8 mouse cellular contexts compared by ENCODE assay signal in the genomic region with DNA sequence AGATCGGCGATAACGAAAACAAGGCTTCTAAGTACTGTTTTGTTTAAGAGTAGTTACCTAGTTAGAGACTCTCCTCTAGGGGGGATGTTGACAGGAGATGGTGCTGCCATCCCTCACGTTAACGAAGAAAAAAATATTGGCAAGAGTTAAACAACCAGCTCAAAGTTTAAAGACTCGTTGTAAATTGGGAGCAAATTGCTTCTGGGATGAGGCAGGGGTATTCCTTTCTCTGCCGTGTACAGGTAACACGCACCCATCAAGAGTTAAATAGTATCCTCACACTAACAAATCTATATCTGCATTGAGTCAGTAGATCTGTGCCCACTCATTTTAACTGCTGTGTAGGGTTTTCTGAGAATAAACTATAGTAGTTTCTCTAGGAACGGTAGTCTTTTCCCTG. TPM values are rescaled to one million over a fixed set of nuclear protein-coding genes. Genes with fewer than 3 reads are reported as not detected.
DNase-seq lines count a peak whose midpoint lies in the region; ATAC-seq and TF ChIP-seq lines count a peak whose summit lies in the region.

No protein-coding gene starts in this region.

- no peaks in the 10 kb centered on the region for H3K9me3 ChIP-seq in lung, embryonic 14.5 days (ENCODE audit: low read depth, low read length)
- no peaks in the 10 kb centered on the region for H3K9me3 ChIP-seq in embryonic facial prominence, embryonic 15.5 days (replicated peaks)
- H3K9me3 ChIP-seq in intestine, postnatal 0 days (ENCODE audit: control insufficient read depth) = no peaks in the 10 kb centered on the region
- no peaks in the 10 kb centered on the region for H3K9me3 ChIP-seq in neural tube, embryonic 14.5 days (ENCODE audit: control insufficient read depth, low read length)

- peak overlapping the region; percentile 89; the same call in 1 of the 2 replicates for H3K27ac ChIP-seq in lung, embryonic 14.5 days (ENCODE audit: low read depth)
- H3K27ac ChIP-seq in embryonic facial prominence, embryonic 15.5 days (replicated peaks) = peak overlapping the region; percentile 91
- peak overlapping the region; percentile 90 for H3K27ac ChIP-seq in intestine, postnatal 0 days (ENCODE audit: low read depth, low read length)
- H3K27ac ChIP-seq in neural tube, embryonic 14.5 days (ENCODE audit: low read depth, low read length) = peak overlapping the region; percentile 90

- no peak for DNase-seq in lung, embryonic 14.5 days
- no peak for DNase-seq in lung, postnatal 10 days
- no peak for DNase-seq in layer of hippocampus, adult 9-10 months (ENCODE audit: low spot score)
- DNase-seq in urinary bladder, postnatal 10 days (ENCODE audit: low spot score) = no peak
- no peak for DNase-seq in gastrocnemius, postnatal 4 days (ENCODE audit: low spot score in 2 of 2)

- peak overlapping the region; percentile 76 for H3K9ac ChIP-seq in lung, embryonic 14.5 days
- H3K9ac ChIP-seq in embryonic facial prominence, embryonic 15.5 days = peak overlapping the region; percentile 89
- H3K9ac ChIP-seq in intestine, postnatal 0 days (ENCODE audit: low read depth, low read length) = peak overlapping the region; percentile 93
- peak overlapping the region; percentile 70 for H3K9ac ChIP-seq in neural tube, embryonic 14.5 days (replicated peaks; ENCODE audit: low read depth, low read length)

- peak overlapping the region; percentile 62 for H3K4me2 ChIP-seq in lung, embryonic 14.5 days
- peak overlapping the region; percentile 66 for H3K4me2 ChIP-seq in embryonic facial prominence, embryonic 15.5 days (replicated peaks)
- H3K4me2 ChIP-seq in intestine, postnatal 0 days (replicated peaks; ENCODE audit: low read depth) = peak overlapping the region; percentile 78
- peak overlapping the region; percentile 75 for H3K4me2 ChIP-seq in neural tube, embryonic 14.5 days (ENCODE audit: low read depth, low read length)

- 6% methylated on average over 9 of the region's 9 CpGs for WGBS in lung, embryonic 14.5 days
- 6% methylated on average over 9 of the region's 9 CpGs for WGBS in embryonic facial prominence, embryonic 15.5 days
- WGBS in intestine, postnatal 0 days = 5% methylated on average over 9 of the region's 9 CpGs
- 9% methylated on average over 9 of the region's 9 CpGs for WGBS in neural tube, embryonic 14.5 days

- 0 out of 2 replicates have a peak, but pooled peaks cover 4% of the 10 kb centered on the region for H3K4me1 ChIP-seq in lung, embryonic 14.5 days (ENCODE audit: insufficient read depth)
- peaks cover 10% of the 10 kb centered on the region for H3K4me1 ChIP-seq in embryonic facial prominence, embryonic 15.5 days
- H3K4me1 ChIP-seq in intestine, postnatal 0 days (replicated peaks; ENCODE audit: control insufficient read depth, insufficient read depth, low read length) = 0 out of 2 replicates have a peak, but pooled peaks cover 3% of the 10 kb centered on the region
- peaks cover 3% of the 10 kb centered on the region; the same call in 1 of the 2 replicates for H3K4me1 ChIP-seq in neural tube, embryonic 14.5 days (ENCODE audit: control insufficient read depth, insufficient read depth, low read length)

- no peak for ATAC-seq in lung, embryonic 14.5 days (ENCODE audit: insufficient read depth)
- no peak for ATAC-seq in embryonic facial prominence, embryonic 15.5 days (ENCODE audit: insufficient number of reproducible peaks, low FRiP score, low TSS enrichment, low read depth)
- ATAC-seq in intestine, postnatal 0 days = no peak
- ATAC-seq in neural tube, embryonic 14.5 days (ENCODE audit: low read depth) = no peak

- no peak for TF ChIP-seq CTCF in lung, embryonic 14.5 days (IDR thresholded peaks at IDR 0.05; ENCODE audit: low read depth)
- no peak for TF ChIP-seq CTCF in intestine, postnatal 0 days (IDR thresholded peaks at IDR 0.05; ENCODE audit: low read depth)

- H3K36me3 ChIP-seq in lung, embryonic 14.5 days (ENCODE audit: insufficient read depth) = peaks cover 31% of the 10 kb centered on the region
- H3K36me3 ChIP-seq in embryonic facial prominence, embryonic 15.5 days = peaks cover 29% of the 10 kb centered on the region
- peaks cover 26% of the 10 kb centered on the region for H3K36me3 ChIP-seq in intestine, postnatal 0 days (ENCODE audit: control insufficient read depth, insufficient read depth)
- peaks cover 15% of the 10 kb centered on the region for H3K36me3 ChIP-seq in neural tube, embryonic 14.5 days (ENCODE audit: control insufficient read depth, insufficient read depth, low read length)

- H3K27me3 ChIP-seq in lung, embryonic 14.5 days (ENCODE audit: insufficient read depth, low read length) = no peaks in the 10 kb centered on the region
- no peaks in the 10 kb centered on the region for H3K27me3 ChIP-seq in embryonic facial prominence, embryonic 15.5 days
- no peaks in the 10 kb centered on the region for H3K27me3 ChIP-seq in intestine, postnatal 0 days (replicated peaks; ENCODE audit: control insufficient read depth, insufficient read depth, low read length)
- H3K27me3 ChIP-seq in neural tube, embryonic 14.5 days (ENCODE audit: control insufficient read depth, insufficient read depth, low read length) = no peaks in the 10 kb centered on the region

- peak overlapping the region; percentile 84 for H3K4me3 ChIP-seq in lung, embryonic 14.5 days (ENCODE audit: low read depth, low read length)
- peak overlapping the region; percentile 96 for H3K4me3 ChIP-seq in embryonic facial prominence, embryonic 15.5 days (replicated peaks)
- H3K4me3 ChIP-seq in intestine, postnatal 0 days (ENCODE audit: low read depth, low read length) = peak overlapping the region; percentile 98
- H3K4me3 ChIP-seq in neural tube, embryonic 14.5 days (ENCODE audit: low read depth, low read length) = peak overlapping the region; percentile 91

RNA-seq across cellular contexts. Expression of gene Actl6a, which starts 3.3 kb away (rescaled TPM):
- polyA plus RNA-seq in lung, embryonic 14.5 days (2014; fragmentation: Nextera tagmentation; extraction: Ambion mirVana) = 196 and 199 TPM in 2 replicates
- polyA plus RNA-seq in embryonic facial prominence, embryonic 15.5 days (2015; fragmentation: Nextera tagmentation; extraction: Ambion mirVana) = 121 and 128 TPM in 2 replicates
- polyA plus RNA-seq in intestine, postnatal 0 days (2015; fragmentation: Nextera tagmentation; extraction: Ambion mirVana) = 47.9 and 49.2 TPM in 2 replicates
- polyA plus RNA-seq in neural tube, embryonic 14.5 days (2014; fragmentation: Nextera tagmentation; extraction: Ambion mirVana) = 57.5 and 72.7 TPM in 2 replicates
- 10 to 100 TPM; 37.9 to 38.5 TPM for total RNA-seq in gastrocnemius, postnatal 4 days (2021)

RNA-seq across cellular contexts. Expression of gene Ndufb5, which starts 27.4 kb away (rescaled TPM):
- polyA plus RNA-seq in lung, embryonic 14.5 days (2014; fragmentation: Nextera tagmentation; extraction: Ambion mirVana) = 304 TPM in 2 replicates
- polyA plus RNA-seq in embryonic facial prominence, embryonic 15.5 days (2015; fragmentation: Nextera tagmentation; extraction: Ambion mirVana) = 276 and 296 TPM in 2 replicates
- polyA plus RNA-seq in intestine, postnatal 0 days (2015; fragmentation: Nextera tagmentation; extraction: Ambion mirVana) = 388 and 406 TPM in 2 replicates
- 336 and 357 TPM in 2 replicates for polyA plus RNA-seq in neural tube, embryonic 14.5 days (2014; fragmentation: Nextera tagmentation; extraction: Ambion mirVana)
- 100 to 1,000 TPM; 304 to 308 TPM for total RNA-seq in gastrocnemius, postnatal 4 days (2021)

RNA-seq across cellular contexts. Expression of gene Mrpl47, which starts 28.0 kb away (rescaled TPM):
- polyA plus RNA-seq in lung, embryonic 14.5 days (2014; fragmentation: Nextera tagmentation; extraction: Ambion mirVana) = 35.8 and 38.1 TPM in 2 replicates
- 24.8 and 25.1 TPM in 2 replicates for polyA plus RNA-seq in embryonic facial prominence, embryonic 15.5 days (2015; fragmentation: Nextera tagmentation; extraction: Ambion mirVana)
- polyA plus RNA-seq in intestine, postnatal 0 days (2015; fragmentation: Nextera tagmentation; extraction: Ambion mirVana) = 27.4 and 31.0 TPM in 2 replicates
- 32.3 and 38.5 TPM in 2 replicates for polyA plus RNA-seq in neural tube, embryonic 14.5 days (2014; fragmentation: Nextera tagmentation; extraction: Ambion mirVana)
- total RNA-seq in gastrocnemius, postnatal 4 days (2021) = 10 to 100 TPM; 29.5 to 39.7 TPM
